Mouse (Mus musculus) heart, adult 10 weeks (tissue): Measurements from ENCODE around the gene Ptrhd1. TPM values are rescaled to one million over a fixed set of nuclear protein-coding genes. Genes with fewer than 3 reads are reported as not detected.

Experiments
- polyA plus RNA-seq: library from polyadenylated mRNA; stranded (reverse); fragments of 350-450 nt; fragmentation: Illumina TruSeq; extraction: RNeasy Lipid Tissue Mini Kit (QIAGEN cat#74804); gene quantifications from one replicate; pipeline ENCODE4 v1.2.3, GENCODE M21; 2014; ENCODE audit warnings: low read depth, low replicate concordance

The Ptrhd1 gene
- 2.8 TPM for polyA plus RNA-seq

GRCm38 (mm10) chr12:4233572-4234508 lies at the start of gene Ptrhd1, which contains the start of gene Cenpo:
TSS of gene Ptrhd1 (plus strand) at chr12:4234027.
TSS of gene Cenpo (minus strand) at chr12:4234294.

Other genes with a start within 250 kb of the Ptrhd1 start
- 9.3 TPM for gene Efr3b, start 195.1 kb upstream of the Ptrhd1 start, polyA plus RNA-seq
- 10.3 TPM for gene Dnajc27, start 151.4 kb upstream of the Ptrhd1 start, polyA plus RNA-seq
- 3.8 TPM for gene Adcy3, start 100.9 kb upstream of the Ptrhd1 start, polyA plus RNA-seq
- 4.2 TPM for gene Cenpo, start 267 bp downstream of the Ptrhd1 start, polyA plus RNA-seq
- 18.3 TPM for gene Ncoa1, start 243.2 kb downstream of the Ptrhd1 start, polyA plus RNA-seq